Mouse (Mus musculus) liver, adult 2 months (tissue): ENCODE results near the gene Clhc1. TPM values are rescaled to one million over a fixed set of nuclear protein-coding genes. Genes with fewer than 3 reads are reported as not detected.

Experiments
- DNase-seq: peaks from one replicate; pipeline ENCODE4 v3.0.0-alpha.2; 2011; ENCODE audit warnings: low read depth, low spot score; ENCODE audit errors: extremely low read depth
- H3K27ac ChIP-seq: fragments of 200-500 bp; replicated peaks from 2 replicates; pipeline ENCODE4 v1.5.1; 2012; ENCODE audit warnings: low read depth, mild to moderate bottlenecking, control low read depth, inconsistent platforms, low read length; ENCODE audit not compliant: insufficient read depth
- H3K27me3 ChIP-seq: fragments of 200-500 bp; 2 replicates; pipeline ENCODE4 v1.6.1; 2012; ENCODE audit warnings: mild to moderate bottlenecking, moderate library complexity, low read length, inconsistent platforms; ENCODE audit not compliant: control insufficient read depth, insufficient read depth
- H3K36me3 ChIP-seq: fragments of 200-500 bp; 2 replicates; pipeline ENCODE4 v1.6.1; 2012; ENCODE audit warnings: low read length, inconsistent platforms; ENCODE audit not compliant: control insufficient read depth, insufficient read depth
- H3K4me1 ChIP-seq: fragments of 200-500 bp; 2 replicates; pipeline ENCODE4 v1.6.1; 2011; ENCODE audit warnings: low read length; ENCODE audit not compliant: control insufficient read depth, insufficient read depth
- H3K4me3 ChIP-seq: fragments of 200-500 bp; 2 replicates; pipeline ENCODE4 v1.5.1; 2011; ENCODE audit warnings: low read depth, mild to moderate bottlenecking, control low read depth, low read length, moderate library complexity; ENCODE audit not compliant: insufficient read depth
- H3K79me2 ChIP-seq: fragments of 200-500 bp; 2 replicates; pipeline ENCODE4 v1.6.1; 2012; ENCODE audit warnings: inconsistent platforms, mild to moderate bottlenecking, low read length, moderate library complexity; ENCODE audit not compliant: control insufficient read depth, insufficient read depth
- H3K9ac ChIP-seq: fragments of 200-500 bp; 2 replicates; pipeline ENCODE4 v1.6.1; 2012; ENCODE audit warnings: low read depth, mild to moderate bottlenecking, control low read depth, inconsistent platforms, low read length
- CTCF ChIP-seq: fragments of 200-500 bp; IDR thresholded peaks from 2 replicates; pipeline ENCODE4 v1.5.1; 2011; ENCODE audit warnings: low read depth, low read length, control low read depth
- POLR2A ChIP-seq: fragments of 200-500 bp; IDR thresholded peaks from 2 replicates; pipeline ENCODE4 v1.6.1; 2011; ENCODE audit warnings: low read length, control low read depth; ENCODE audit not compliant: insufficient read depth; ENCODE audit errors: extremely low read depth
- WGBS: fragments of 180-500 bp; shearing (Covaris S2); methylation state at CpG from one replicate; pipeline ENCODE4 v1.1.7; 2018; 5-methylcytosine and 5-hydroxymethylcytosine counted together
- polyA plus RNA-seq: library from polyadenylated mRNA; depleted of rRNA; stranded (reverse); fragments of >200 nt; gene quantifications from 2 replicates; pipeline ENCODE4 v1.2.3, GENCODE M21; 2012; rRNA removed
- total RNA-seq: library from RNA; depleted of rRNA; stranded (reverse); fragments of >200 nt; gene quantifications from 2 replicates; pipeline ENCODE4 v1.2.3, GENCODE M21; 2014; rRNA removed

The Clhc1 gene
- total and polyA plus RNA-seq, 2 experiments = 0.28 TPM; not detected in 1

GRCm38 (mm10) chr11:29614217-29614924 lies 66.6 kb downstream of the Clhc1 start:
- peaks cover 8% of the 10 kb centered on the region; the same call in 1 of the 2 replicates for H3K27me3 ChIP-seq
- TF ChIP-seq CTCF = no peak
- TF ChIP-seq POLR2A = no peak
- no peaks in the 10 kb centered on the region for H3K36me3 ChIP-seq
- H3K27ac ChIP-seq = no peak overlapping the region
- H3K4me3 ChIP-seq = no peak overlapping the region
- no peaks in the 10 kb centered on the region for H3K79me2 ChIP-seq
- DNase-seq = peak; percentile 91
- H3K9ac ChIP-seq = no peak overlapping the region
- H3K4me1 ChIP-seq = peaks cover 24% of the 10 kb centered on the region
- WGBS = 21% methylated on average over 6 of the region's 6 CpGs

- no peak overlapping the region for H3K4me3 ChIP-seq
- DNase-seq = no peak
- TF ChIP-seq CTCF = no peak
- TF ChIP-seq POLR2A = no peak
- H3K79me2 ChIP-seq = no peaks in the 10 kb centered on the region
- no peaks in the 10 kb centered on the region for H3K36me3 ChIP-seq
- H3K4me1 ChIP-seq = no peaks in the 10 kb centered on the region
- H3K27ac ChIP-seq = no peak overlapping the region
- WGBS = 78% methylated on average over 5 of the region's 5 CpGs
- no peak overlapping the region for H3K9ac ChIP-seq
- peaks cover 2% of the 10 kb centered on the region; the same call in 1 of the 2 replicates for H3K27me3 ChIP-seq
Measured at GRCm38 (mm10) chr11:29622030-29622790, 74.5 kb downstream of the Clhc1 start.

DNA sequence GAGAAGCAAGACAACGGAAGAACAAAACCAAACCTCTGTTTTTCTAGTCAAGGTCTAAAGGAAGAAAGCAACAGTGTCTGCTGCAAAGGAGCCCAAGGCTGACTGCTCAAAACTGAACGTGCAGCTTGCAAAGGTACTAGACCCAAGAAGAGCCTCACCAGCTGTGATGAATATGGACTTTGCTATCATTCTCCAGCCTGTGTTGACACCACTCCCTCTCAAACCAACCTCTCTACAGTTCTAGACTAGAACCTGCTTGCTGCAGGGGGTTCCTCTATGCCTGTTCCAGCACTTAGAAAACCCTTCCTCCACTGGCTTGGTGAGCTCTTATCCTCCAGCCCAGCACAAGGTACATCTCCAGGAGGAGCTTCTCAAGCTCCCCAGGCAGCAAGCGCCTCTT lies 75.6 kb downstream of the Clhc1 start:
- no peak for DNase-seq
- Histone ChIP-seq H3K27ac (no peak overlapping the region), H3K79me2 (no peaks in the 10 kb centered on the region), H3K36me3 (no peaks in the 10 kb centered on the region), H3K27me3 (no peaks in the 10 kb centered on the region), H3K4me1 (no peaks in the 10 kb centered on the region), H3K9ac (no peak overlapping the region), H3K4me3 (no peak overlapping the region)
- TF ChIP-seq POLR2A = no peak
- TF ChIP-seq CTCF = no peak
- WGBS = 89% methylated on average over 3 of the region's 3 CpGs

- H3K27me3 ChIP-seq = no peaks in the 10 kb centered on the region
- 75% methylated on average over 5 of the region's 5 CpGs for WGBS
- no peaks in the 10 kb centered on the region for H3K4me1 ChIP-seq
- H3K27ac ChIP-seq = no peak overlapping the region
- no peak for DNase-seq
- no peaks in the 10 kb centered on the region for H3K36me3 ChIP-seq
- TF ChIP-seq POLR2A (no peak), CTCF (no peak)
- no peak overlapping the region for H3K9ac ChIP-seq
- no peaks in the 10 kb centered on the region for H3K79me2 ChIP-seq
- H3K4me3 ChIP-seq = no peak overlapping the region
Measured at GRCm38 (mm10) chr11:29626541-29626940, 78.8 kb downstream of the Clhc1 start.

DNA sequence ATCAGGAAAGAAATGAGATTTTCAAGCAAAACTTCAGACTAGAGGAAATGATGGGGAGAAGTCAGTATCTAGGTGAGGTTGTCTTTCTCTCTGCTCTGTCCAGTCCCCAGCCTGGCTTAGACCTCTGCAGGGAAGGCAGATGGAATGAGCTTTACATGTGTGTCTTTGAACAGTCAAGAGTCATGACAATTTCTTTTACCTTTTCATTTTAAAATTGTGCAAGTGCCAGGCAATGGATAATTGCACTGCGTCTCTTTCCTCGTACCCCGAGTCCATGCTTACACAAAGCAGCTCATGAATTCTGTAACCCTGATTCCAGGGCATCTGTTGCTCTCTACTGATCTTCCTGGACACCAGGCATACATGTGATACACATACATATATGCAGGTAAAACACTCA lies 80.0 kb downstream of the Clhc1 start:
- no peaks in the 10 kb centered on the region for H3K36me3 ChIP-seq
- WGBS = 98% methylated on average over 3 of the region's 3 CpGs
- H3K79me2 ChIP-seq = no peaks in the 10 kb centered on the region
- no peaks in the 10 kb centered on the region for H3K27me3 ChIP-seq
- no peak overlapping the region for H3K9ac ChIP-seq
- H3K4me3 ChIP-seq = no peak overlapping the region
- H3K4me1 ChIP-seq = no peaks in the 10 kb centered on the region
- no peak for DNase-seq
- TF ChIP-seq POLR2A (no peak), CTCF (no peak)
- H3K27ac ChIP-seq = no peak overlapping the region

Other genes with a start within 250 kb of the Clhc1 start
- gene Ccdc88a, start 174.3 kb upstream of the Clhc1 start, total RNA-seq = 1.7 and 1.8 TPM in 2 replicates
- gene Ccdc88a, start 174.3 kb upstream of the Clhc1 start, polyA plus RNA-seq = 0.09 and 0.10 TPM in 2 replicates
- 14.6 and 15.8 TPM in 2 replicates for gene Prorsd1, start 32.9 kb upstream of the Clhc1 start, total RNA-seq
- 3.5 and 4.1 TPM in 2 replicates for gene Prorsd1, start 32.9 kb upstream of the Clhc1 start, polyA plus RNA-seq
- gene Mtif2, start 21.5 kb upstream of the Clhc1 start, total RNA-seq = 23.4 and 26.2 TPM in 2 replicates
- 8.3 and 12.7 TPM in 2 replicates for gene Mtif2, start 21.5 kb upstream of the Clhc1 start, polyA plus RNA-seq
- gene Rps27a, start 159 bp downstream of the Clhc1 start, total RNA-seq = 499 and 521 TPM in 2 replicates
- gene Rps27a, start 159 bp downstream of the Clhc1 start, polyA plus RNA-seq = 58.8 and 67.0 TPM in 2 replicates
- gene Rtn4, start 145.0 kb downstream of the Clhc1 start, total RNA-seq = 110 and 156 TPM in 2 replicates
- gene Rtn4, start 145.0 kb downstream of the Clhc1 start, polyA plus RNA-seq = 38.7 and 45.3 TPM in 2 replicates